Mouse (Mus musculus) small intestine, adult 2 months (tissue): ENCODE measurements around the gene Gstm4.

Experiments used
- CTCF ChIP-seq: fragments of 200-500 bp; IDR thresholded peaks from 2 replicates; pipeline ENCODE4 v1.5.1; 2012; ENCODE audit warnings: low read depth, mild to moderate bottlenecking, control low read depth, inconsistent platforms, low read length, moderate library complexity, mixed read lengths; ENCODE audit not compliant: insufficient replicate concordance, insufficient read length; ENCODE audit errors: extremely low read depth
- POLR2A ChIP-seq: fragments of 200-500 bp; IDR thresholded peaks from 2 replicates; pipeline ENCODE4 v1.6.1; 2012; ENCODE audit warnings: low read depth, mild to moderate bottlenecking, control low read depth, inconsistent platforms, low read length, moderate library complexity

- no peak for TF ChIP-seq CTCF
- TF ChIP-seq POLR2A: no peak
Measured at GRCm38 (mm10) chr3:108028641-108029365, 15.9 kb downstream of the Gstm4 start.
